Mouse (Mus musculus) erythroblast, embryonic 14.5 days (primary cell): ENCODE measurements around the gene Gm11239.
"Not testable (repeated sequence)": the region's sequence is repeated elsewhere in the genome, so short reads cannot be mapped to it uniquely, and the experiment has no call there.

Experiments
- GATA1 ChIP-seq: IDR thresholded peaks from 2 replicates; pipeline ENCODE4 v1.6.1; 2012; ENCODE audit warnings: low read length, inconsistent platforms, mixed read lengths
- TAL1 ChIP-seq: IDR thresholded peaks from 3 replicates; pipeline ENCODE4 v1.6.1; 2012; ENCODE audit warnings: low read length, inconsistent platforms, mixed read lengths

- TF ChIP-seq GATA1, TAL1: not testable (repeated sequence)
Observed at GRCm38 (mm10) chr4:73661864-73662263, 6.3 kb upstream of the Gm11239 start.
